Mouse (Mus musculus) forebrain, embryonic 11.5 days (tissue): ENCODE measurements around the gene Kcnh1. TPM values are rescaled to one million over a fixed set of nuclear protein-coding genes. Genes with fewer than 3 reads are reported as not detected.

Experiments used
- ATAC-seq: fragments of 200-750 bp; cut with Nextera tagmentation; replicated peaks from 2 replicates; pipeline ENCODE4 v1.8.0; 2017; ENCODE audit warnings: moderate TSS enrichment; ENCODE audit not compliant: low FRiP score
- DNase-seq: peaks from one replicate; pipeline ENCODE4 v3.0.0-alpha.2; 2017; ENCODE audit warnings: low spot score
- H3K27ac ChIP-seq: fragments of 300-500 bp; sonication (generic); 2 replicates; pipeline ENCODE4 v1.5.1; 2014; ENCODE audit warnings: low read depth, low read length
- H3K27me3 ChIP-seq: fragments of 300-500 bp; sonication (generic); 2 replicates; pipeline ENCODE4 v1.6.1; 2014; ENCODE audit warnings: mild to moderate bottlenecking, low read length, mixed read lengths; ENCODE audit not compliant: control insufficient read depth, insufficient read depth
- H3K36me3 ChIP-seq: fragments of 300-500 bp; sonication (generic); 2 replicates; pipeline ENCODE4 v1.6.1; 2014; ENCODE audit warnings: mild to moderate bottlenecking, low read length, moderate library complexity, mixed read lengths; ENCODE audit not compliant: control insufficient read depth, insufficient read depth
- H3K4me1 ChIP-seq: fragments of 300-500 bp; sonication (generic); replicated peaks from 2 replicates; pipeline ENCODE4 v1.6.1; 2014; ENCODE audit warnings: low read length, mixed read lengths; ENCODE audit not compliant: control insufficient read depth, insufficient read depth
- H3K4me2 ChIP-seq: fragments of 300-500 bp; sonication (generic); 2 replicates; pipeline ENCODE4 v1.6.1; 2014; ENCODE audit warnings: low read depth, mild to moderate bottlenecking, low read length, moderate library complexity, mixed read lengths; ENCODE audit not compliant: severe bottlenecking
- H3K4me3 ChIP-seq: fragments of 300-500 bp; sonication (generic); 2 replicates; pipeline ENCODE4 v1.5.1; 2014; ENCODE audit warnings: low read depth, low read length
- H3K9ac ChIP-seq: fragments of 300-500 bp; sonication (generic); 2 replicates; pipeline ENCODE4 v1.6.1; 2014; ENCODE audit warnings: low read length
- H3K9me3 ChIP-seq: fragments of 300-500 bp; sonication (generic); 2 replicates; pipeline ENCODE4 v1.6.1; 2016; ENCODE audit warnings: low read length, mixed read lengths; ENCODE audit not compliant: control insufficient read depth
- WGBS: fragments of 180-500 bp; shearing (Covaris S2); extraction: QIAGEN DNeasy Blood & Tissue Kit; methylation state at CpG from one replicate; pipeline ENCODE4 v1.1.7; 2014; 5-methylcytosine and 5-hydroxymethylcytosine counted together
- polyA plus RNA-seq: library from polyadenylated mRNA; unstranded; fragments of >200 nt; fragmentation: Nextera tagmentation; extraction: Ambion mirVana; gene quantifications from 2 replicates; pipeline ENCODE4 v1.2.1, GENCODE M21; 2014

Kcnh1 gene
- polyA plus RNA-seq, 1 experiment from 2014 or later = 0.35 TPM

DNA sequence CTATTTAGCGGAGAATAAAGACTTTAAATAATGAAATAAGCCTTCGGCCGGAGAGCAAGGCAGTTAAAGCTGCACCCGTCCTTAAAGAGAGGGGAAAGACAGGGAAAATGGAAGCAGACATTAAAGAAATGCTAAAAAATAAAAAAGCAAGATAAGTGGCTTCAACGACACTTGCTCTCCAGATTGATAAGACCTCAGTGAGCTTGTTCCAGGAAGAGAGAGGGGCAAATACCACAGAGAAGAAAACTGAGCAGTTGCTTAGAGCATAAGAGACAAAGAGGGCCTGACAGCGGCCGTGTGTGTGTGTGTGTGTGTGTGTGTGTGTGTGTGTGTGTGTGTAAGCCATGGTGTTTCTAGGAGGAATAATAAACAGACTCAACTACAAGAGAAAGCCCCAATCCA is 123.0 kb downstream of the Kcnh1 start:
- Histone ChIP-seq H3K4me1 (peaks cover 4% of the 10 kb centered on the region; the same call in 1 of the 2 replicates), H3K9me3 (no peaks in the 10 kb centered on the region), H3K9ac (no peak overlapping the region), H3K36me3 (no peaks in the 10 kb centered on the region), H3K27ac (peak overlapping the region; percentile 12; the same call in 1 of the 2 replicates), H3K27me3 (no peaks in the 10 kb centered on the region), H3K4me3 (no peak overlapping the region), H3K4me2 (no peak overlapping the region)
- WGBS = 44% methylated on average over 7 of the region's 7 CpGs
- DNase-seq (no peak), ATAC-seq (no peak; the same call in 1 of the 2 replicates)

DNA sequence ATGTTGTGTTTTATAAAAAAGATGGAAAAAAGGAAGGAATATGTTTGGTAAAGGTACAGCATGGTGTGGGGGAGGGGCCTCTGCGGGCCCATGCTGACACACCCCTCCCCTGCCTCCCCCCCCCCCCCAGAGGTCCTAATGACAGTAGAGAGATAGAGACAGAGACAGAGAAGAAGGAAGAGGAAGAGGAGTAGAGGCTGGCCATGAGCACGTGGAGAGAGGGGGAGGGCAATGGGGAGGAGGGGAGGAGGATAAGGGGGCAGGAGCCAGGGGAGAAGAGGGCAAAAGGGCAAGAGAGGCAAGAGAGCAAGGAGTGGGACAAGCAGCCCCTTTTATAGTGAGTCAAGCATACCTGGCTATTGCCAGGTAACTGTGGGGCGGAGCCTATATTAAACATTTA is 123.5 kb downstream of the Kcnh1 start:
- H3K36me3 ChIP-seq = no peaks in the 10 kb centered on the region
- no peaks in the 10 kb centered on the region for H3K9me3 ChIP-seq
- 66% methylated on average over 3 of the region's 3 CpGs for WGBS
- no peaks in the 10 kb centered on the region for H3K27me3 ChIP-seq
- H3K4me3 ChIP-seq = no peak overlapping the region
- DNase-seq (no peak), ATAC-seq (no peak; the same call in 1 of the 2 replicates)
- H3K9ac ChIP-seq = no peak overlapping the region
- H3K27ac ChIP-seq = no peak overlapping the region
- H3K4me2 ChIP-seq = no peak overlapping the region
- H3K4me1 ChIP-seq = peaks cover 4% of the 10 kb centered on the region; the same call in 1 of the 2 replicates

DNA sequence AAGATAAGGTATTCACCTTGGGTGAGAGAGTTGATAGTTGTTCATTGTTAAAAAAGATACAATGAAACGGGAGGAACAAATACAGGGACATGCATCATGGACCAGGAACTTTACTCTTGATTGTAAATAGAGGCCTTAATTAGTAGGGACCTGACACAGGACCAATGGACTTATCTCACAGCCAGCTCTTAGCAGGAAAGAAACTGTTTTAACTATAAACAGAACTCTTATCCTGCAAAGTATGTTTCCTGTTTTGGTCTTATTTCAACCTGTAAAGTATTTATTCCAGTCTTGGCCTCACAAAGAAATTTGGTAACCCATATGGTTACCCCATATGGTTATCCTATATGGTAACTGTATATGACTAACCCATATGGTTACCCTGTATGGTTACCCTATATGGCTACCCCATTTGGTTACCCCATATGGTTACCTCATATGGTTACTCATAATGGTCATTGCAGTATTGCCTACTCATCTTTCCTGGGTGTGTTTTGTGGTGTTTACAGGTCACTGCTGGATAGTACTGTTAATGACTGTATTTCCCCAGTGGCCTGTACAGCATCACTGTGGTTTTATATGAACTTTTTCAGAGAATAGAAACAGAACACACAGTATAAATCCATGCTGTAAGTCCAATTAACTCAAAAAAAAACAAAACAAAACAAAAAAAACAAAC is 125.0 kb downstream of the Kcnh1 start:
- DNase-seq (no peak), ATAC-seq (no peak)
- Histone ChIP-seq H3K9me3 (no peaks in the 10 kb centered on the region), H3K4me3 (no peak overlapping the region), H3K4me1 (peaks cover 4% of the 10 kb centered on the region; the same call in 1 of the 2 replicates), H3K4me2 (no peak overlapping the region), H3K27me3 (no peaks in the 10 kb centered on the region), H3K36me3 (no peaks in the 10 kb centered on the region), H3K27ac (no peak overlapping the region), H3K9ac (no peak overlapping the region)
- 51% methylated on average over 1 of the region's 1 CpGs for WGBS

DNA sequence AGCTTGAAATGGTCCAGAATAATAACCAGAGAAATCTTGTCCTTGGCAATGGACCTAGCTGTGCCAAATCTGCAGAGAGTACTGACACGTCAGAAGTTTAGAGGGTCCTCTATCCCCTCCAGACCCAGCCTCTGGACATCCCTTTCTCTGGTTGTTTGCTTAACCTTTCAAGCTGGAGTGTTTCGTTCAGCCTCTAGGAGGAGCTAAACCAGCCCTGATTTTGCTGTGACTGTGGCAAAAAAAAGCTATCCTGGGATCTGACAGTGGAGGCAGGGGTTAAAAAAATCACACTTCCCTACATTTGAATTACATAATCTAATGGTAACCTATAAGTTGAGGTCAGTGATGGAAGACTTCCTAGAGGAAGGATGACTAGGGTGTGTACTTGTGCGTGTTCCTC is 133.6 kb downstream of the Kcnh1 start:
- H3K36me3 ChIP-seq = no peaks in the 10 kb centered on the region
- no peak for DNase-seq
- H3K27me3 ChIP-seq = no peaks in the 10 kb centered on the region
- no peaks in the 10 kb centered on the region for H3K4me1 ChIP-seq
- H3K9ac ChIP-seq = no peak overlapping the region
- WGBS = 67% methylated on average over 3 of the region's 3 CpGs
- H3K4me3 ChIP-seq = no peak overlapping the region
- no peaks in the 10 kb centered on the region for H3K9me3 ChIP-seq
- no peak for ATAC-seq
- no peak overlapping the region for H3K27ac ChIP-seq
- H3K4me2 ChIP-seq = no peak overlapping the region

DNA sequence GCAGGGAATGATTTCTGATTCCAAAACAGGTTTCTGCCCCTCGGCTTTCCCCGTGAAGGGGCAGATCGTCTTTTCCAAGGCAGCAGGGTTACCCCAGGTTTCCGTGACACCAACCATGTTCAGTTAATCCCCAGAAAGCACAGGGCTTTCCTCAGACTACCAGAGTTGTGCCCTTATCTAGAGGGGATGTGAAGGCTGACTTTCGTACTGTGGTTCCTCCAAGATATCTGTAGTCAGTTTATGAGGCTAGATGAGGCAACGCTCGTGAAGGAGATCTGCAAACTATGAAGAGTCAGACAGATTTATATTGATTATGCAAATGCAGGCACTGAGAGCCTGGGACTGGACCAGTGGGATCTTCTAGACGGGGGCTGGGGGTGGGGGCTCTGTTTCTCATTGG is 136.5 kb downstream of the Kcnh1 start:
- WGBS = 87% methylated on average over 8 of the region's 8 CpGs
- no peaks in the 10 kb centered on the region for H3K36me3 ChIP-seq
- H3K9ac ChIP-seq = no peak overlapping the region
- H3K4me2 ChIP-seq = no peak overlapping the region
- no peaks in the 10 kb centered on the region for H3K27me3 ChIP-seq
- no peak overlapping the region for H3K4me3 ChIP-seq
- no peak overlapping the region for H3K27ac ChIP-seq
- DNase-seq (no peak), ATAC-seq (no peak)
- H3K9me3 ChIP-seq = no peaks in the 10 kb centered on the region; the same call in 1 of the 2 replicates
- H3K4me1 ChIP-seq = no peaks in the 10 kb centered on the region

DNA sequence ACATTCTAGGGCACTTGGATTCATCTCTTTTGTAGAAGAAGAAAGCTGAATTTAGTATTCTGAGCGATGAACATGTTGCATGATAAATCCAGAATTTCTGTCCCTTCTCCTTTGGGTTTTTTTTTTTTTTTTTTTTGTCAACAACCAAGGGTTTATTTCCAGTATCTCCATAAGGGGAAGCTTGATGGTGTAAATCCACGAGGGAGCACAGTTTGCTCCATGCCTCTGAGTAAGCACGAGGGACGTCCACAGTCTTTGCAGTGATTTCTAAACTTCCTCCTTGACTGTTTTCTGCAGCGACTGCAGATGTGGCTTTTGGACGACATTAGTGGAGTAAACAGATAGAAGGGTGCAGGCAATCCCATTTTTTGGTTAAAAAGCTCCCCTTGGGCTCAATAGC is 140.6 kb downstream of the Kcnh1 start:
- DNase-seq = no peak
- Histone ChIP-seq H3K9me3 (no peaks in the 10 kb centered on the region; the same call in 1 of the 2 replicates), H3K4me2 (no peak overlapping the region), H3K9ac (no peak overlapping the region), H3K27me3 (no peaks in the 10 kb centered on the region), H3K36me3 (no peaks in the 10 kb centered on the region), H3K27ac (no peak overlapping the region), H3K4me3 (no peak overlapping the region), H3K4me1 (no peaks in the 10 kb centered on the region)
- no peak for ATAC-seq
- WGBS = 87% methylated on average over 6 of the region's 6 CpGs

DNA sequence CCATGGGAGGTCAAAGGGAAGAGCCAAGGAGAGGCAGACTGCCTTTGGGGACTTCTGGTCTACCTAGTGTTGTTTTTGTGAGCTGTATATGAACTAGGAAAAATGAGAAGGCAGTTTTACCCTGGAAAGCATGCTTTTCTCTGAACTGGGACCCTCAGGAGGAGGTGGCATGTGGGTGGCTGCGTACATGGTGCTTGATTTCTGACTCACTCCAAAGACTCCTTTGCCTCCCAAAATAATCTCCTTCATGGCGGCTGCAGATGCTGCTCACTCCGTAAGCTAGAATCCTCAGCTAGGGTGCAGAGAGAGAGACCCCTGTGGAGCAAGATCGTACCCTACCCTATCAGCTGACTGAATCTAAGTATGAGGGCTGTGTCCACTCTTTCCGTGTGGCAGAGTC is 145.5 kb downstream of the Kcnh1 start:
- H3K27me3 ChIP-seq = no peaks in the 10 kb centered on the region
- WGBS = 90% methylated on average over 5 of the region's 5 CpGs
- ATAC-seq (no peak), DNase-seq (no peak)
- H3K9me3 ChIP-seq = no peaks in the 10 kb centered on the region; the same call in 1 of the 2 replicates
- H3K4me2 ChIP-seq = no peak overlapping the region
- no peak overlapping the region for H3K9ac ChIP-seq
- no peaks in the 10 kb centered on the region for H3K4me1 ChIP-seq
- no peak overlapping the region for H3K4me3 ChIP-seq
- H3K36me3 ChIP-seq = no peaks in the 10 kb centered on the region
- no peak overlapping the region for H3K27ac ChIP-seq

DNA sequence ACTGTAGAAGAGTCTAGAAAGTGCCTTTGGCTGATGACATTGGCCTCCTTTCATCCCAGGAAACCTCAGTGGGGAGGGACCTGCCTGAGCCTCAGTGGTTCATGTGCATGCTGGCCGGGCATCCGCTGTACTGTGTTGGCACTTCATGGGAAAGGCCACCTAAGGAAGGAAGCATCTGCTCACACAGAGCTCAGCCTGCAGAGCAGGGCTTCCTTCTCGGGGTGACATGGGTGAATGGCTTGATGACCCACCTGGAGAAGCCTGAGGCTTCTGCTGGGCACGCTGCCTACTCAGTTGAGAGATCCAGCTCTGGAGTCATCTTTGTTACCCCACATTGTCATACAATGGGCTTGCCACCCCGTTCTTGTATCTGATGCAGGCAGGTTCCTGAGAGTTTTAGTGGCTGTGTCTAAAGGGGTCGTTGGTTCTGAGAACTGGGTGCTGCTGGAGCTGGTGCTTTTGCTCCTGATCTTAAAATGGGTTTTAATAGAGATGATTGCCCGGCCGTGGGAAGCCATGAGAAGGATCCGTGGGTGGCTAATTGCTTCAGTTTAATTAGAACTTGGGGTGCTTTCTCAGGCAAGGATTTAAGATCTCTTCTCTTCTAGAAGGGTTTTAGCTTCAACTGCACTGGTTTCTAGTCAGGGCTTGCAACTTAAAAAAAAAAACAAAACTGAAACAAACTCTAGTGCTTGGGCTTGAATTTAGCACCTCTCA is 148.9 kb downstream of the Kcnh1 start:
- Histone ChIP-seq H3K27ac (no peak overlapping the region), H3K4me3 (no peak overlapping the region), H3K4me2 (no peak overlapping the region), H3K9me3 (no peaks in the 10 kb centered on the region; the same call in 1 of the 2 replicates), H3K9ac (no peak overlapping the region), H3K36me3 (no peaks in the 10 kb centered on the region), H3K27me3 (no peaks in the 10 kb centered on the region), H3K4me1 (no peaks in the 10 kb centered on the region)
- WGBS = 83% methylated on average over 9 of the region's 9 CpGs
- no peak for DNase-seq
- ATAC-seq = no peak
